Mouse (Mus musculus) layer of hippocampus, postnatal 14 days (tissue): ENCODE results near the gene Olfr1440. TPM values are rescaled to one million over a fixed set of nuclear protein-coding genes. Genes with fewer than 3 reads are reported as not detected.
A peak's percentile ranks its signal among the peaks of the same experiment; 100 is the strongest.

ENCODE experiments used
- DNase-seq, 2 experiments: peaks; one replicate each; pipeline ENCODE4 v3.0.0; 2021 to 2022; ENCODE audit warnings: low spot score in 2 of 2, mixed read lengths in 1 of 2
- long read RNA-seq, 2 experiments: library from polyadenylated mRNA; stranded (forward); transcript quantifications; one replicate each; pipeline ENCODE4 v2.0.0; 2021
- total RNA-seq, 2 experiments: library from RNA; stranded (reverse); gene quantifications; 2 replicates each; pipeline ENCODE4 v1.2.3; 2021

Gene Olfr1440
- total RNA-seq, result not detected
- long read RNA-seq, experiment 1, result 0 reads
- long read RNA-seq, experiment 2, result 0 reads

DNA sequence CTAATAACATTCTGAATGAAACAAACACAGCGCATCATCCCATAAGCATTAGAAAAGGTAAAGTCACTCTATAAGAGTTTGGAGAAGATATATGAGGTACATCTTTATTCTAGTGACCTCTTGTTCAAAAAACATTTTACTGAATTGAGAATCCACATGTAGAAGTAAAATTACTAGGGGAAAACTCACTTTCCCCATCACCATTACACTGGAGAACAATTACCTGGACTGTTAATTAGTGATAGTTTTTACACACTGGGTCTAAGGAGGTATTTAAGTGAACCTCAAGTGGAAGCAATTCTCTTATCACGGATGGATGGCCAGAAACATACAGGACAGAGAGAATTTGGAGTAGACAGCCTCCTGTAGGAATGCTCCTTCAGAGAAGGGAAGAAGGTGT is at the start of gene Olfr1440:
TSS of gene Olfr1440 (plus strand) at position 301 of the 400 bp plus-strand sequence.
- DNase-seq, result no peak

DNA sequence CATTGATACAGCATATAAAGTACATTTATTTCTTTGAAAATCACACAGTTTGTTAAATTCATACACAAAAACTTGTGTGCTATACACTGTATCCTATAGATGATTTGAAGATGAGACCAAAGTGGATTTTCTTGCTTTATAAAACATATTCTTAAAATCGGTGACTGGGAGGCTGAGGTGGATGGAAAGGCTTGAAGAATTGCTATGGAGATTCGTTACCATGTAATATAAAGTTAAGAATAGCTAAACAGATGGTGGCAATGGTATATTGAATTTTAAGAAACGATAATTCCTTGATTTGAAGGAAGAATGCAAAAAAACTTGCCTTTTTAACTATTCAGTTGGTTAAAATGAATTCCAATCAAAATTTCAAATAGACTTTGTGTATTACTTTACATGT is 14.1 kb upstream of the Olfr1440 start:
- DNase-seq, result no peak

DNA sequence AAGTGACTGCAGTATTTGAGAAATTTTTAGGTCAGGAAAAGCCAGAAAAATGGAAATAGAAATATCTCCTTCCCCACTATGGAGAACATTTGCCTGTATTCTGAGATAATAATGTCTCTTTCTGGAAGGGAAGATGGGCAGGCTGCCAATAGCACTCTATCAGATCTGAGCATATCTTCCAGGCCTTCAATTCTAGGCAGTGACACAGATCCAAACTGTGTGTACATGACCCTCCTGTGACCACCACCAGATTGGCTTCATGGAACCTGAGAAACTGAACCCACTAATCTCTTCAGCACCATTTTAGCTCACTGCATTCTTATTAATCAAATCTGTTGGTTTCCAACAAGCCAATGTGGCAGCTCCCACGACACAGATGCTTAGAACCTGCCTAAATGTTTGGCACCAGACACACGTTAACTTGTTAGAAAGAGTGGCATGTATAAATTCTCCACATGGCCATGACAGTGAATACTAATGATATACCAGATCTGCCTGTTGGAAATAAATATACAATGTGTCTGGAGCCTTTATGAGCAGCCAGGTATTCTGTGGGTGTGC is 12.5 kb upstream of the Olfr1440 start:
- peak; percentile 65 to 90 for DNase-seq

DNA sequence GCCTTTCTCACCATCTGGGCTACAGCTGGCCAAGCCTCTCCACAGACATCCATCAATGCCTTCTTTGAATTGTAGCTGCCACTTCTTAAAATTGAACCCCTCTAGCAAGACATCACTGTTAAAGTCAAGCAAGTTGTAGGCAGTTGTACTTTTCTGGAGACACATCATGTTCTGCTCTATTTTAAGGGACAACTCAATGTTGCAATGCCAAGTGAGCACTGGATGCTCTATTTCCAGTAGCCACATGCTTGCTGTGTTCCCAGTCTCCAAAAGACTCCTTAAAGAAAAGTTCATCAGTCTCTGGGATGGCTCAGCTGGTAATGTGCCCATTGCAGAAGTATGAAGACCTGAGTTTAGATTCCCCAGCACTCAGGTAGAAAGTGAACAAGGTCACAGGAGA is 26.7 kb downstream of the Olfr1440 start:
- DNase-seq, result no peak

DNA sequence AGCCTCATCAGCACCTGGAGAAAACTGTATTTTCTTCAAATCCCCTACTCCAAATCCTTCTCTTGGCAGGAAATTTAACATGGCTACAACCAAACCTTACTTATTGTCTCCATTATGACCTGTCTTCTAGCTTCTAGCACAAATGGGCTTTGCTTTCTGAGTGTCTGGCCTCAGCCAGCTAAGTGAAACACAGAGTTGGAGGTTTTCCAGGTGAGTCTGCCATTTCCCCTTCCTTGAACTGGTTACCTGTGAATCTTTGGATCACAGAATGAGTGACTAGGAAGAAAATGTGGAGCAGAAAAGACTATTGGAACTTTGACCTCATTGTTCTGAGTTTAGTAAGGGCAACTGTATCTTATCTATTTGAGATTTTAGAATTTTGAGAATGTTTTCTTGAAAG is 30.3 kb downstream of the Olfr1440 start, which contains the start of gene Olfr1441:
TSS of gene Olfr1441 (plus strand) at position 73 of the 400 bp plus-strand sequence.
- no peak for DNase-seq

DNA sequence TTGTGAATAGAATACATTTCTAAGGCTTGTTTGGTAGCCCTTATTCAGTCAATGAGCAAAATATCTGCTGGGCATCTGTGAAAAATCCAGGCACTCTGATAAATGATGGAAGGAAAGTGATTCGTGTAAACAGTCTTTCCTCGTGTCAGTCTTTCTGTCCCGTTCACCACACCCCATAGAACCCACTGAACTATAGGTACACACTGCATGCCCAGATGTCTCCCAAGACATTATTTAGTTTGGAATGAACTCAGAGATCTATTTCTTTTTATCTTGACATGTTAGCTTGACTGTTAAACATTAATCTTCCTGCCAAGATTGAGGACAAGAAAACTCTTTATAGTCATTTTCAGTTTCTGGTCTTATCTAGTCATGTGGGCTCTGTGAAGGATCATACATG is 31.2 kb downstream of the Olfr1440 start:
- no peak for DNase-seq

DNA sequence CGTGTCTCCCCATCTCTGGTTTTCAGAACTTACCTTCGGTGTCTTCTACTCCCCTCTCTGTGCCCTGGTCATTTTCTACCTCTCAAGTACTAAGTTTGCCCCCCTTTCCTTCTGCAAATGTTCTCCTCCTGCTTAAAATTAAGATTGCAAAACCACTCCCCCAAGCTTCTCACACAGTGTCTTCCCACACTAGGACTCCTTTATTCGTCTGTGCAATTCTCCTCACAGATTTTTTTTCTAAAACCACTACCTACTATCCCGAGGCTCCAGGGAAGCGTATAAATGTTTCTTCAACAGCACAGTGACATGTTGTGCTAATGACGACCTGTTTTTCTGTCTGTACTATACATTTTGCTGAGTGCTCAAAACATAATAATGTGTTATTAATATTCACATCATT is 33.5 kb downstream of the Olfr1440 start:
- no peak for DNase-seq

DNA sequence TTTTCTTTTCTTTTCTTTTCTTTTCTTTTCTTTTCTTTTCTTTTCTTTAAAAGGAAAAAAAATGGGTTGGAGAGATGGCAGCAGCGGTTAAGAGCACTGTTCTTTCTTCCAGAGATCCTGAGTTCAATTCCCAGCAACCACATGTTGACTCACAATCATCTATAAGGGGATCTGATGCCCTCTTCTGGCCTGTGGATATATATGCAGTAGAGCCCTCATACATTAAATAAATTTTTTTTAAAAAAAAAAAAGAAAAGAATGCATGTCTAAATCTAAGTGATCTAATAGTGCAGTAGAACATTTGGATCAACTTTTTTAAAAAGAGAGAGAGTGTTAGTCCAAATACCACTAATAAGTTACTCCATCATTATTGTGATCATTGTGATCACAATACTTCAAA is 34.6 kb downstream of the Olfr1440 start:
- DNase-seq, result no peak

DNA sequence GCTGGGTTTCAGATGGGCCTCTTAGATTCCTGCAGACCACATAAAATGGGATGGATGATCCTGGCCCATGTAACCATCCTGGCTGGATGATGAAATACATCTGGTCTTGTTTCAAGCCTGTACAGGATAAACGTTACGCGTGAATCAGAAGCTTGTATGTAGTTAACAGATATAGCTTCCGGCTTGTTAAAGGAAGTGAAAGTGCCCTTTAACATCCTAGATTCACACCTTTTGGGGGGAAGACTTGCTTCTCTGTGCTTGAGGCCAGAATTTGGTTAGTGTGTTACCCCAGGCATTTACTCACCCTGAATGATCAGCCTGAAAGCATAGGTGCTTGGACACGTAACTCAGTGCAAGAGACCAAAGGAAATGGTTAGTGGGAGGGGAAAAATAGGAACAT is 40.0 kb downstream of the Olfr1440 start:
- no peak for DNase-seq

DNA sequence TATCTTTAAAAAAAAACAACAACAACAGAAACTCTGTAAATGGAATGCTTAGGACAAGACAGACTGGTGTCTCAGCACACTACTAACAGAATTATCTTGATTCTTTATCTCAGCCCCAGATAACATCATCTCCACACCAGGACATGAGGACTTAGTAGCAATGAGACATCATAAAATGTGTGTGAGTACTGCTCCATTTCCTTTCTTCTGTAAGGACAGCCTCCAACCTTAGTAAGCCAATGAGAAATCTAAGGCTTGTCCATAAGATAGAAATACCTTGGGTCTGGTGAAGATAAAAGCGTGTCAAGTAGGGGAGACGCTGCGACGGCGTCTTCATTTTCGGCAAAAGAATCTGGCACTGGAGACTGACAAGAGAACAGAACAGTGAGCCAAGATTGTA is 40.5 kb downstream of the Olfr1440 start, which contains the start of gene Pfpl:
TSS of gene Pfpl (plus strand) at position 301 of the 400 bp plus-strand sequence.
- DNase-seq, result no peak

DNA sequence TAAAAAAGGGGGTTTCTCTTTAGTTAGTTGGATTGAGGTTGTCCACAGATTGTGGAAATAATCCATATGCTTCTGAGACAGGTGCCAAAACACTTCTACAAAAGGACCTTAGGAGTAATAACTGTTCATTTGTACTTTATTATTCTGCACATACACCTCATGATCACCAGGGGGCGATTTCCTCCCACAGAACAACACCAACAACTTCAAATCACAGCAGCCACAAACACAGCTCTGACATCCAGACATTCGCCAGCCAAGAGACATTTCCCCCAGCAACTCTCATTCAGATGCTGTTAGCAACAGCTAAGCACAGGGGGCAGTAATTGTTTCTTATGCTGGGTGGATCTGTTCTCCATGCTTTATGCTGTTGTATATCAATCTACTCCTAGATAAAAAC is 46.0 kb downstream of the Olfr1440 start:
- peak; percentile 13 to 54 for DNase-seq

DNA sequence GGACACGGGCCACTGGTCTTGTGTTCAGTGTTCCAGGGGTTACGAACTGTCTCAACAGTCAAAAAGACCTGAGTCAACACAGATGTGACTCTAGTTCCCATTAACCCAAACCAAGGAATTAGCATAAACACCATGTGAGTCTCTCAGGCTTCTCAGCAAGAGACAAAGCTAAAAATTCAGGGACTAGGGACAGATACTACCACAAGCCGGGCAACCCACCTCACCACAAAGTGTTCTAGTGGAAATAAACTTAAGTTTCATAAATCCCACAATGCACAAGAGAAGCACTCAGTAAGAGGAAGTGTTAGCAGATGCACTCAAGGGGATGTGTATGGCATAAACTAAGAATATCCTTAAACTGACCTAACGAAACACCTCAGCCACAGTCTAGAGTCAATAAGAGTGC is 47.9 kb downstream of the Olfr1440 start:
- DNase-seq, result no peak

DNA sequence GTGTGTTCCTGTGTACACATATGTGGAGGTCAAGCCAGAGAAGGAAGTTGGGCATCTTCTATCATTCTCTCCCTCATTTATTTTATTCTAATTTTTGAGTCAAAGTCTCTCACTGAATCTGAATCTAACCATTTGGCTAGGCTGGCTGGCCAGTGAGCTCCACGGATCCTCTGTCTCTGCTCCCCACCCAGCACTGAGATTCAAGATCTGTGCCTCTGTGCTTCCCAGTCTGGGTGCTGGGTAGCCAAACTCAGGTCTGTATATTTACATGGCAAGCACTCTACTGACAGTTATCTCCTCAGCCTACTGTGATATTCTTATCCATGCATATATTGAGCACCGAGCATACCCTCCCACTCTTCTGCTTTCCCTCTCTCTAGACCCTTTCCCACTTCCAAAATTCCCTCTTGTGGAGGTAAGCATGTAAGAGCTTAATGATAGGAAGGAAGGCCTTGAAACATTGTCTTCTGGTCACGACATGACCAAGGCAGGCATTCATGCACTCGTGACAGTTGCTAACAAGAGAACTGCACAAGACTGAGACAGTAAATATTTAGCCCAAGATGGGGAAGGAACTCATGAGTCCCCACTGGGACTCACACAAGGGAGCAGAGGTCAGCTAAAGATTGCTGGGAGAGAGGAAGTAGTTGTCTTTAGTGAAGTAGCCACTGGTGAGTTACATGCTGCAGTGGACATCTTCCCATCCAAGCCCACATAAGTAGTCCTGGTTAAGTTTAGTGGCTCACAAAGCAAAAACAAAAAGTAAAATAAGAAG is 48.9 kb downstream of the Olfr1440 start:
- no peak for DNase-seq

DNA sequence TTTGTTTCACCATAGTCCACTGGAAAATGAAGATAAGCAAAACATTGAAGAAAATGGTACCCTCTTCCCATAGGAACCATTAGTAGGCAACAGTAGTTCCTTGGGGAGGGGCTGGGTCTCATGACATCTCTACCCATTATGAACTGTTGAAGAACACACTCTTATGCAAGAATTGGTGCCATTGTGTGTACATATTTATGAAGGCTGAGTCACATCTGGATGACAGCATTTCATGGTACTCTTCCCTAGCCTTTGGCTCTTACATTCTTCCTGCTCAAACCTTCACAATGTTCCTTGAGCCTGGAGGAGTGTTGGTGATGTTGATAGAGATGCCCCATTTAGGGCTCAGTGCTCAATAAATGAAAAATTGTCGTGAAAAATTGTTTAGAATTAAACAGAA is 52.5 kb downstream of the Olfr1440 start:
- DNase-seq, result no peak

DNA sequence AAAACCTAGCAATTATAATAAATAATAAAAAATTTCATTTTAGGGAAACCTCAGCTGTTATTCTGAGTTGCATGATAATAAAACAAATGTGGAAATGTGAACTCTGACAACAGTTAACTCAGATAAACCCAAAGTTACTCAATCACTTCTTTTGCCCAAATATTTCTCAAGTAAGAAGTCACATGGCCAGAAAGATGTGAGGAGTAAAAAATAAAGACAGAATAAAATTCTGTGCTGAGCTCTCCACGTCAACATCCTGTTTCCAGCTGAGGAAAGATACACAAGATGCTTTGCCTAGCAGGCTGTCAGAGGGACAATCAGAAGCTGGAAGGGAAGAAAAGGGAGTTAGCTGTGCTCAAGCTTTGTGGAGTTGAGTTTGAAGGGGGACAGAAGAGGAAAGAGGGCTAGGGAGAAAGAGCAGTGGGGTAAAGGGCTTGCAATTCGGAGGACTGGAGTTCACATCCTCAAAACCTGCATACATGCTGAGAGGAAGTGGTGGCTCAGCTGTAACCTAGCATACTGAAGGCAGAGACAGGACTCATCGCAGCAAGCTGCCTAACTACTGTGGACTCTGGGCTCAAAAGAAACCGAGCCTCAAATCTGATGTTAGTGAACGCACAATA is 53.1 kb downstream of the Olfr1440 start:
- no peak for DNase-seq

DNA sequence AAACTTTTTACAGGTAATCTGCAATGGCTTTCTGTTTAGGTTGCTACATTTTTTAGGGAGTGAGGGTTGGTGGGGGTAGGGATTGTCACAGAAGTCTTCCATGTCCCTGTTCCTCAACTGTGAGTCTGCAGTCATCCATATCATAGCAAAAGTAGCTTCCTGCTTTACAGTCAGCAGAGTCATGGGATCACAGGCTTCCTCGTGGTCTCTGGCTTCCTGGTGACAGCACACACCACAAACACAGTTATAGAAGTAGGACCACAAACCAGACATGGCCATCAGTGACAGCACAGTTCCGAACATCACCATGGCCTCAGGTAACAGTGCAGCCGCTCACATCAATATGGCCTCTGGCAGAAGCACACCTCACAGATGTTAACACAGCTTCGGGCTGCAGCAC is 55.5 kb downstream of the Olfr1440 start:
- no peak for DNase-seq

DNA sequence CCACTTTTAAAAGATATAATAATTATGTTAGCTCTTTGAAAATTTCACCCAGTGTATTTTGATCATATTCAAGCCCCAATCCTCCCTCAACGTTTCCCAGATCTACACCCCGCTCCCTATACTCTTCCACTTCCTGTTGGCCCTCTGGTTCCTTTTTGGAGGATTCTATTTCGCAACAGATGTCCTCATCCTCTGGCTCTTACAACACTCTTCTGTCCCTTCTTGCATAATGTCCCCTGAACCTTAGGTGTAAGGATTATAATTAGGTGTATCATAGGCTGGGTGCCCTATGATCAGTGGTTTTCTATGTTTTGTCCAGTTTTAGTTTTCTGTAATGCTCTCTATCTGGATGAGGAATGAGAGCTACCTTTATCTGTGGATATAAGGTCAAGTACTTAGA is 57.9 kb downstream of the Olfr1440 start:
- DNase-seq, result no peak

Other genes starting within 250 kb of the Olfr1440 start
- gene Olfr1555-ps1, start 217.2 kb upstream of the Olfr1440 start, total RNA-seq, result not detected
- not detected for gene Olfr1431, start 186.6 kb upstream of the Olfr1440 start, total RNA-seq
- not detected for gene Olfr1432, start 154.7 kb upstream of the Olfr1440 start, total RNA-seq
- not detected for gene Olfr262, start 145.6 kb upstream of the Olfr1440 start, total RNA-seq
- not detected for gene Olfr235, start 126.2 kb upstream of the Olfr1440 start, total RNA-seq
- not detected for gene Olfr1434, start 107.4 kb upstream of the Olfr1440 start, total RNA-seq
- gene Olfr1436, start 88.1 kb upstream of the Olfr1440 start, total RNA-seq, result not detected
- gene Olfr1437, start 62.2 kb upstream of the Olfr1440 start, total RNA-seq, result not detected
- not detected for gene Olfr1438-ps1, start 51.4 kb upstream of the Olfr1440 start, total RNA-seq
- not detected for gene Olfr1441, start 30.2 kb downstream of the Olfr1440 start, total RNA-seq
- not detected for gene Pfpl, start 40.6 kb downstream of the Olfr1440 start, total RNA-seq
- gene Mpeg1, start 73.5 kb downstream of the Olfr1440 start, total RNA-seq, result 1 to 10 TPM; 5.4 to 5.6 TPM
- 10 to 100 TPM; 37.0 to 41.8 TPM for gene Dtx4, start 114.2 kb downstream of the Olfr1440 start, total RNA-seq
- gene Fam111a, start 158.5 kb downstream of the Olfr1440 start, total RNA-seq, result 1 to 10 TPM; 1.6 to 2.2 TPM
- under 1 TPM; 0.14 to 0.33 TPM for gene Gm4952, start 212.7 kb downstream of the Olfr1440 start, total RNA-seq
- under 1 TPM; 0.21 to 0.24 TPM for gene Glyat, start 246.0 kb downstream of the Olfr1440 start, total RNA-seq